Mouse (Mus musculus) forebrain, embryonic 15.5 days (tissue): ENCODE results near the gene Col4a2. TPM values are rescaled to one million over a fixed set of nuclear protein-coding genes. Genes with fewer than 3 reads are reported as not detected.

ENCODE experiments used
- ATAC-seq: fragments of 200-750 bp; cut with Nextera tagmentation; replicated peaks from 2 replicates; pipeline ENCODE4 v1.8.0; 2017; ENCODE audit warnings: mild to moderate bottlenecking, moderate TSS enrichment, moderate library complexity
- H3K27ac ChIP-seq: fragments of 300-500 bp; sonication (generic); replicated peaks from 2 replicates; pipeline ENCODE4 v1.5.1; 2015; ENCODE audit warnings: mild to moderate bottlenecking, inconsistent platforms
- H3K27me3 ChIP-seq: fragments of 300-500 bp; sonication (generic); 2 replicates; pipeline ENCODE4 v1.6.1; 2015; ENCODE audit warnings: inconsistent platforms
- H3K36me3 ChIP-seq: fragments of 300-500 bp; sonication (generic); 2 replicates; pipeline ENCODE4 v1.6.1; 2015; ENCODE audit warnings: mild to moderate bottlenecking, inconsistent platforms
- H3K4me1 ChIP-seq: fragments of 300-500 bp; sonication (generic); 2 replicates; pipeline ENCODE4 v1.6.1; 2015; ENCODE audit warnings: inconsistent platforms
- H3K4me2 ChIP-seq: fragments of 300-500 bp; sonication (generic); replicated peaks from 2 replicates; pipeline ENCODE4 v1.6.1; 2015; ENCODE audit warnings: mild to moderate bottlenecking, inconsistent platforms
- H3K4me3 ChIP-seq: fragments of 300-500 bp; sonication (generic); 2 replicates; pipeline ENCODE4 v1.5.1; 2015; ENCODE audit warnings: mild to moderate bottlenecking, inconsistent platforms
- H3K9ac ChIP-seq: fragments of 300-500 bp; sonication (generic); replicated peaks from 2 replicates; pipeline ENCODE4 v1.6.1; 2015; ENCODE audit warnings: mild to moderate bottlenecking, inconsistent platforms
- H3K9me3 ChIP-seq: fragments of 300-500 bp; sonication (generic); 2 replicates; pipeline ENCODE4 v1.6.1; 2016; ENCODE audit warnings: inconsistent platforms
- WGBS: fragments of 180-500 bp; shearing (Covaris S2); methylation state at CpG from one replicate; pipeline ENCODE4 v1.1.7; 2015; ENCODE audit warnings: mixed read lengths; 5-methylcytosine and 5-hydroxymethylcytosine counted together
- polyA plus RNA-seq: library from polyadenylated mRNA; unstranded; fragments of >200 nt; fragmentation: Nextera tagmentation; extraction: Ambion mirVana; gene quantifications from 2 replicates; pipeline ENCODE4 v1.2.1, GENCODE M21; 2015

Gene Col4a2
- polyA plus RNA-seq, 1 experiment from 2014 or later, result 28.7 TPM

GRCm38 (mm10) chr8:11279296-11279826 is 33.2 kb upstream of the Col4a2 start:
- 0 out of 2 replicates have a peak, but pooled peaks cover 11% of the 10 kb centered on the region for H3K4me1 ChIP-seq
- H3K27me3 ChIP-seq, result no peaks in the 10 kb centered on the region
- WGBS, result 49% methylated on average over 20 of the region's 20 CpGs
- H3K9ac ChIP-seq, result no peak overlapping the region
- H3K36me3 ChIP-seq, result no peaks in the 10 kb centered on the region
- peak overlapping the region; percentile 29 for H3K4me2 ChIP-seq
- H3K4me3 ChIP-seq, result 0 out of 2 replicates have a peak overlapping the region, but pooled peaks have one; percentile 8
- ATAC-seq, result no peak; the same call in 1 of the 2 replicates
- no peaks in the 10 kb centered on the region for H3K9me3 ChIP-seq
- H3K27ac ChIP-seq, result no peak overlapping the region

GRCm38 (mm10) chr8:11280721-11281268 is 31.8 kb upstream of the Col4a2 start:
- Histone ChIP-seq H3K9me3 (no peaks in the 10 kb centered on the region), H3K9ac (no peak overlapping the region), H3K27ac (no peak overlapping the region), H3K36me3 (no peaks in the 10 kb centered on the region), H3K4me3 (no peak overlapping the region), H3K27me3 (no peaks in the 10 kb centered on the region), H3K4me1 (0 out of 2 replicates have a peak, but pooled peaks cover 11% of the 10 kb centered on the region), H3K4me2 (no peak overlapping the region)
- ATAC-seq, result no peak
- 75% methylated on average over 10 of the region's 10 CpGs for WGBS

- no peak; the same call in 1 of the 2 replicates for ATAC-seq
- Histone ChIP-seq H3K4me2 (no peak overlapping the region), H3K36me3 (no peaks in the 10 kb centered on the region), H3K9ac (no peak overlapping the region), H3K9me3 (no peaks in the 10 kb centered on the region), H3K27ac (no peak overlapping the region), H3K4me3 (no peak overlapping the region), H3K27me3 (no peaks in the 10 kb centered on the region), H3K4me1 (0 out of 2 replicates have a peak, but pooled peaks cover 11% of the 10 kb centered on the region)
- 61% methylated on average over 10 of the region's 10 CpGs for WGBS
Observed at GRCm38 (mm10) chr8:11282139-11282538, 30.5 kb upstream of the Col4a2 start.

GRCm38 (mm10) chr8:11282696-11283095 is 29.9 kb upstream of the Col4a2 start:
- H3K9ac ChIP-seq, result no peak overlapping the region
- 75% methylated on average over 7 of the region's 7 CpGs for WGBS
- H3K9me3 ChIP-seq, result no peaks in the 10 kb centered on the region

GRCm38 (mm10) chr8:11283217-11283616 is 29.4 kb upstream of the Col4a2 start:
- H3K36me3 ChIP-seq, result no peaks in the 10 kb centered on the region
- H3K27ac ChIP-seq, result no peak overlapping the region
- WGBS, result 42% methylated on average over 10 of the region's 10 CpGs
- H3K4me2 ChIP-seq, result no peak overlapping the region
- H3K4me1 ChIP-seq, result 0 out of 2 replicates have a peak, but pooled peaks cover 9% of the 10 kb centered on the region
- H3K27me3 ChIP-seq, result no peaks in the 10 kb centered on the region
- no peaks in the 10 kb centered on the region for H3K9me3 ChIP-seq
- no peak overlapping the region for H3K9ac ChIP-seq
- H3K4me3 ChIP-seq, result no peak overlapping the region
- no peak for ATAC-seq

More at GRCm38 (mm10) chr8:11282696-11283095, 29.9 kb upstream of the Col4a2 start:
- Histone ChIP-seq H3K27me3 (no peaks in the 10 kb centered on the region), H3K36me3 (no peaks in the 10 kb centered on the region), H3K4me3 (no peak overlapping the region), H3K4me2 (no peak overlapping the region), H3K27ac (no peak overlapping the region), H3K4me1 (0 out of 2 replicates have a peak, but pooled peaks cover 11% of the 10 kb centered on the region)
- no peak for ATAC-seq

GRCm38 (mm10) chr8:11285437-11285836 is 27.2 kb upstream of the Col4a2 start:
- 86% methylated on average over 4 of the region's 4 CpGs for WGBS
- no peak overlapping the region for H3K27ac ChIP-seq
- no peak for ATAC-seq

GRCm38 (mm10) chr8:11287139-11287538 is 25.5 kb upstream of the Col4a2 start:
- Histone ChIP-seq H3K9me3 (no peaks in the 10 kb centered on the region), H3K9ac (no peak overlapping the region), H3K4me1 (0 out of 2 replicates have a peak, but pooled peaks cover 3% of the 10 kb centered on the region), H3K4me3 (no peak overlapping the region), H3K36me3 (no peaks in the 10 kb centered on the region), H3K27ac (no peak overlapping the region), H3K4me2 (no peak overlapping the region), H3K27me3 (no peaks in the 10 kb centered on the region)
- no peak for ATAC-seq
- WGBS, result 76% methylated on average over 3 of the region's 3 CpGs

More at GRCm38 (mm10) chr8:11285437-11285836, 27.2 kb upstream of the Col4a2 start:
- 0 out of 2 replicates have a peak, but pooled peaks cover 3% of the 10 kb centered on the region for H3K4me1 ChIP-seq
- H3K4me2 ChIP-seq, result no peak overlapping the region
- H3K9me3 ChIP-seq, result no peaks in the 10 kb centered on the region
- no peaks in the 10 kb centered on the region for H3K36me3 ChIP-seq
- no peak overlapping the region for H3K9ac ChIP-seq
- no peaks in the 10 kb centered on the region for H3K27me3 ChIP-seq
- H3K4me3 ChIP-seq, result no peak overlapping the region

GRCm38 (mm10) chr8:11288286-11288685 is 24.3 kb upstream of the Col4a2 start:
- no peak for ATAC-seq
- WGBS, result 73% methylated on average over 6 of the region's 6 CpGs
- Histone ChIP-seq H3K4me1 (0 out of 2 replicates have a peak, but pooled peaks cover 2% of the 10 kb centered on the region), H3K36me3 (no peaks in the 10 kb centered on the region), H3K27me3 (no peaks in the 10 kb centered on the region), H3K4me3 (no peak overlapping the region), H3K4me2 (no peak overlapping the region), H3K9ac (no peak overlapping the region), H3K27ac (no peak overlapping the region), H3K9me3 (no peaks in the 10 kb centered on the region)

- Histone ChIP-seq H3K4me2 (no peak overlapping the region), H3K9ac (no peak overlapping the region), H3K4me3 (no peak overlapping the region), H3K27ac (no peak overlapping the region), H3K4me1 (no peaks in the 10 kb centered on the region), H3K9me3 (no peaks in the 10 kb centered on the region), H3K36me3 (no peaks in the 10 kb centered on the region), H3K27me3 (no peaks in the 10 kb centered on the region)
- 16% methylated on average over 1 of the region's 1 CpGs for WGBS
- ATAC-seq, result no peak
Observed at GRCm38 (mm10) chr8:11290533-11290932, 22.1 kb upstream of the Col4a2 start.

GRCm38 (mm10) chr8:11292611-11293010 is 20.0 kb upstream of the Col4a2 start:
- H3K27me3 ChIP-seq, result no peaks in the 10 kb centered on the region

GRCm38 (mm10) chr8:11296282-11296943 is 16.2 kb upstream of the Col4a2 start:
- Histone ChIP-seq H3K4me1 (no peaks in the 10 kb centered on the region), H3K36me3 (no peaks in the 10 kb centered on the region), H3K9me3 (no peaks in the 10 kb centered on the region), H3K27me3 (no peaks in the 10 kb centered on the region), H3K4me2 (no peak overlapping the region), H3K4me3 (no peak overlapping the region), H3K9ac (no peak overlapping the region), H3K27ac (no peak overlapping the region)
- WGBS, result 88% methylated on average over 10 of the region's 10 CpGs
- no peak for ATAC-seq

More at GRCm38 (mm10) chr8:11292611-11293010, 20.0 kb upstream of the Col4a2 start:
- no peaks in the 10 kb centered on the region for H3K9me3 ChIP-seq
- H3K4me1 ChIP-seq, result no peaks in the 10 kb centered on the region
- H3K9ac ChIP-seq, result no peak overlapping the region
- no peak overlapping the region for H3K4me3 ChIP-seq
- ATAC-seq, result no peak
- no peak overlapping the region for H3K4me2 ChIP-seq
- H3K27ac ChIP-seq, result no peak overlapping the region
- 73% methylated on average over 3 of the region's 3 CpGs for WGBS
- no peaks in the 10 kb centered on the region for H3K36me3 ChIP-seq

GRCm38 (mm10) chr8:11297141-11297838 is 15.3 kb upstream of the Col4a2 start:
- no peak overlapping the region for H3K9ac ChIP-seq
- no peaks in the 10 kb centered on the region for H3K4me1 ChIP-seq
- WGBS, result 84% methylated on average over 8 of the region's 8 CpGs
- H3K9me3 ChIP-seq, result no peaks in the 10 kb centered on the region
- H3K4me3 ChIP-seq, result no peak overlapping the region
- H3K27ac ChIP-seq, result no peak overlapping the region
- no peak for ATAC-seq
- H3K27me3 ChIP-seq, result no peaks in the 10 kb centered on the region
- no peak overlapping the region for H3K4me2 ChIP-seq
- no peaks in the 10 kb centered on the region for H3K36me3 ChIP-seq
